Mouse (Mus musculus) embryonic facial prominence, embryonic 13.5 days (tissue): ENCODE data around the gene Tln2. TPM values are rescaled to one million over a fixed set of nuclear protein-coding genes. Genes with fewer than 3 reads are reported as not detected.

Experiments used
- ATAC-seq: fragments of 200-750 bp; cut with Nextera tagmentation; 2 replicates; pipeline ENCODE4 v1.8.0; 2017; ENCODE audit warnings: low read depth; ENCODE audit not compliant: insufficient number of reproducible peaks, insufficient read depth, low FRiP score, low TSS enrichment
- H3K27ac ChIP-seq: fragments of 300-500 bp; sonication (generic); 2 replicates; pipeline ENCODE4 v1.5.1; 2015; ENCODE audit warnings: moderate library complexity, mild to moderate bottlenecking, inconsistent platforms
- H3K27me3 ChIP-seq: fragments of 300-500 bp; sonication (generic); 2 replicates; pipeline ENCODE4 v1.6.1; 2015; ENCODE audit warnings: mild to moderate bottlenecking, inconsistent platforms
- H3K36me3 ChIP-seq: fragments of 300-500 bp; sonication (generic); 2 replicates; pipeline ENCODE4 v1.6.1; 2015; ENCODE audit warnings: mild to moderate bottlenecking, inconsistent platforms
- H3K4me1 ChIP-seq: fragments of 300-500 bp; sonication (generic); 2 replicates; pipeline ENCODE4 v1.6.1; 2015; ENCODE audit warnings: inconsistent platforms
- H3K4me2 ChIP-seq: fragments of 300-500 bp; sonication (generic); 2 replicates; pipeline ENCODE4 v1.6.1; 2015; ENCODE audit warnings: moderate library complexity, mild to moderate bottlenecking, inconsistent platforms
- H3K4me3 ChIP-seq: fragments of 300-500 bp; sonication (generic); 2 replicates; pipeline ENCODE4 v1.5.1; 2015; ENCODE audit warnings: mild to moderate bottlenecking, inconsistent platforms
- H3K9ac ChIP-seq: fragments of 300-500 bp; sonication (generic); 2 replicates; pipeline ENCODE4 v1.6.1; 2015; ENCODE audit warnings: mild to moderate bottlenecking, inconsistent platforms
- H3K9me3 ChIP-seq: fragments of 300-500 bp; sonication (generic); 2 replicates; pipeline ENCODE4 v1.6.1; 2016; ENCODE audit warnings: inconsistent platforms
- WGBS: fragments of 180-500 bp; shearing (Covaris S2); methylation state at CpG from one replicate; pipeline ENCODE4 v1.1.7; 2015; ENCODE audit warnings: mixed read lengths; 5-methylcytosine and 5-hydroxymethylcytosine counted together
- polyA plus RNA-seq: library from polyadenylated mRNA; unstranded; fragments of >200 nt; fragmentation: Nextera tagmentation; extraction: Ambion mirVana; gene quantifications from 2 replicates; pipeline ENCODE4 v1.2.1, GENCODE M21; 2015

The Tln2 gene
- polyA plus RNA-seq, 1 experiment from 2014 or later: 43.4 TPM

- no peaks in the 10 kb centered on the region for H3K36me3 ChIP-seq
- H3K9me3 ChIP-seq: no peaks in the 10 kb centered on the region
- no peak overlapping the region for H3K27ac ChIP-seq
- WGBS: 59% methylated on average over 2 of the region's 2 CpGs
- no peak overlapping the region for H3K4me2 ChIP-seq
- no peak for ATAC-seq
- H3K4me3 ChIP-seq: no peak overlapping the region
- no peak overlapping the region for H3K9ac ChIP-seq
- H3K4me1 ChIP-seq: peaks cover 23% of the 10 kb centered on the region
- H3K27me3 ChIP-seq: no peaks in the 10 kb centered on the region
Observed at GRCm38 (mm10) chr9:67496368-67496767, 63.1 kb downstream of the Tln2 start.

DNA sequence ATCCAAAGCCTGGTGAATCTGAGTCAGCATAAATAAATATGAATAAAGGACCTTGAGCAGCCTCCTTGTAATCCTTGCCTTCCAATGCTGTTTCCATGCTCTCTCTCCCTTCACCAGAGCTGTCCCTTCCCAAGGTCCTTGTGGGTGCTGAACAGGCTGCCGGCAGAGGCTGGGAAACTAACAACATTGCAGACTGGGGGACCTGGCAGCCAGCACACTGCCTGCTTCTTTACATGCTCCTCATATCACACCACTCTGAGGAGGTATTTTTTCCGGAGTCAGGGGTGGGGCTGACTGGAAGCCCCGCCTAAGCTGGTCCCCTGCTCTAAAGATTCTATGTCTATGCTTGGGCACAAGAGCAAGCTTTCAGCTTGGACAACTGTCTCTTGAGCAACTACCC, 64.2 kb downstream of the Tln2 start:
- ATAC-seq: no peak
- Histone ChIP-seq H3K4me1 (peaks cover 23% of the 10 kb centered on the region), H3K9ac (no peak overlapping the region), H3K27ac (no peak overlapping the region), H3K36me3 (no peaks in the 10 kb centered on the region), H3K4me3 (no peak overlapping the region), H3K9me3 (no peaks in the 10 kb centered on the region), H3K27me3 (no peaks in the 10 kb centered on the region), H3K4me2 (no peak overlapping the region)
- 49% methylated on average over 3 of the region's 3 CpGs for WGBS

DNA sequence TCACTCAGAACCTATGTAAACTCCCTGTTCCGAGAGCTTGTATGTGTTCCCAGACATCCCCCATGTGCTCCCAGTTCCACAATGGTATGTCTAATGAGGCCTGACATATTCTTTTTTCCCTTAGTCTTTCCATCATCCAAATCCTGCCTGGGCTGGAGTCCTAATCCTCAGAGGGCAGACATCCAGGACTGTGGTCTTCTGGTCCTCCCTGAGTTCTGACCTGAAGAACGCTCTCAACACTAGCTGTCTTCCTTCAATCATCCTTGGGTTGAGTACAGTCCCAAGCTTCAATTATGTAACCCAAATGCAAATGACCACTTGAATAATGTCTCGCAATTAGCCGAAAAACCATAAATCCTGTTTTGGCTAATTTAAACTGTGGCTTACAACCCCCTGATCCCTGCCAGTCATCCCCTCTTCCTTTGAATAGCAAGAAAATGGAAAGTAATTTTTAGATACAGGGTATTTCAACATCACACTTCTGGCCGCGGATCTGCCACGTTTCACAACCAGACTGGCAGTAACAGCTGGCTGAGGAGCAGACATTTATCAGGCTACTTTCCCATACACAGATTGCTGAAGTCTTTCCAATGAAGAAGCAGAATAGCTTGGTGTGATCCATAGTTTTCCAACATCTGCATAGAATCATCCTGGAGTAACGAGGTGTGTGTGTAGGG, 65.5 kb downstream of the Tln2 start:
- ATAC-seq: no peak
- H3K36me3 ChIP-seq: no peaks in the 10 kb centered on the region
- WGBS: 86% methylated on average over 8 of the region's 8 CpGs
- H3K27ac ChIP-seq: no peak overlapping the region
- H3K9ac ChIP-seq: no peak overlapping the region
- H3K4me2 ChIP-seq: no peak overlapping the region
- no peak overlapping the region for H3K4me3 ChIP-seq
- peaks cover 23% of the 10 kb centered on the region for H3K4me1 ChIP-seq
- H3K9me3 ChIP-seq: no peaks in the 10 kb centered on the region
- no peaks in the 10 kb centered on the region for H3K27me3 ChIP-seq

DNA sequence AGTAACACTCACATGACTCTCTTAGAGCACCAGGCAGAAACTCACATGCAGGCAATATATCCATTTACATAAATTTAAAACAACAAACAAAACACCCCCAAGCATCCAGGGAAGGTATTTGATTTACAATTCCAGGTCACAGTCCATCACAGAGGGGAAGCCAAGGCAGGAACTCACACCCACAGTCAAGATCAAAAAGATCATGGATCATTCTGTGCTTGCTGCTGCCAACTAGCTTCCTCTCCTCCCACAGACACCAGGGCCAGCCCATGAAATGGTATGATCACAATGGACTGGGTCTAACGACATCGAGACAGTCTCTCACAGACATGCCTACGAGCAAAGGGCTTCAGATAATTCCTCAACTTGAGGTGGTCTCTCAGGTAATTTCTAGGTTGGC, 70.1 kb downstream of the Tln2 start:
- Histone ChIP-seq H3K36me3 (no peaks in the 10 kb centered on the region), H3K4me2 (no peak overlapping the region), H3K9ac (no peak overlapping the region), H3K4me3 (no peak overlapping the region), H3K4me1 (peaks cover 10% of the 10 kb centered on the region), H3K27ac (no peak overlapping the region), H3K9me3 (no peaks in the 10 kb centered on the region), H3K27me3 (no peaks in the 10 kb centered on the region)
- 89% methylated on average over 3 of the region's 3 CpGs for WGBS
- no peak for ATAC-seq

- Histone ChIP-seq H3K4me3 (no peak overlapping the region), H3K27me3 (no peaks in the 10 kb centered on the region), H3K36me3 (no peaks in the 10 kb centered on the region), H3K27ac (no peak overlapping the region), H3K9ac (no peak overlapping the region), H3K4me2 (no peak overlapping the region), H3K4me1 (peaks cover 10% of the 10 kb centered on the region), H3K9me3 (no peaks in the 10 kb centered on the region)
- no peak for ATAC-seq
- 72% methylated on average over 5 of the region's 5 CpGs for WGBS
Observed at GRCm38 (mm10) chr9:67486621-67487020, 72.9 kb downstream of the Tln2 start.

DNA sequence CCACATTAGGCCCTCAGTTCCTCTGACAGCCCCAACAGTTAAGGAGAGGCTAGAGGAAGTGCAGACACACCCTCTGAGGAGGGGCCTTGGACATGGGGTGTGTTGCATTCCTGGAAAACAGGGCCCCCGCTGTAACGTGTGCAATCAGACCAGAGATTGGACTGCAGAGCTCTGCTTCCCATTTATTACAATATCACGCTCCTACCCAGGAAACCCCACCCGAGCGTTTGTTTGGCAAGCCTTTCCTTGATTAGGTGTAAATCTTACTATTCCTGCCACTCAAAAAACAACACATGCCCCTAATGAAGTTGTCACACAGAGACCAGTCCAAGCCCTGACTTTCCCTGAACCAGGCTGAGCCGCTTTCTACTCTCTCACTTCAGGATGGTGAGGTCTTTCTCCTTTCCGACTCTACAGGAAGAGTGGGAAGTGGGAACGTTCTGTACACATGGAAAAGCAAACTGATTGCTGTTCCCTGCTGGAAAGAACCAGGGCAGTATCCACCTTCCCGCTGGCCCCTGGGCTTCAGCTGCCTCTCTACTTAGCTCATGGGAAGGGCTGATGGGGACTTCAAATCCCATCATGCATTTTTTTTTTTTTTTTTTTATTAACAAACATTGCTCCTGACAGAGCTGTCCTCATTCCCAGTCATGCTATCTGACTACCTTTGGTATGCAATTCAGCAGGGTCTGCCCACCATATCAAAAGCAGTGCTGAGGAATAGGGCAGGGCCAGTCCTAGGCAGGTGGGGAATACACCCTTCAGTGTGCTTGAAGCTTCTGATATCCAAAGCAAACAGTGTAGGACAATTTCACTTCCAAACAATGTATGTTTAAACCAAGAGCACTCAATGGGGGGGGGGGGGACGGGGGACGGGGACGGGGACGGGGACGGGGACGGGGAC, 74.1 kb downstream of the Tln2 start:
- Histone ChIP-seq H3K27ac (no peak overlapping the region), H3K4me2 (no peak overlapping the region), H3K36me3 (no peaks in the 10 kb centered on the region), H3K27me3 (no peaks in the 10 kb centered on the region), H3K4me3 (no peak overlapping the region), H3K9me3 (no peaks in the 10 kb centered on the region), H3K4me1 (peaks cover 10% of the 10 kb centered on the region), H3K9ac (no peak overlapping the region)
- no peak for ATAC-seq
- WGBS: 73% methylated on average over 15 of the region's 15 CpGs

DNA sequence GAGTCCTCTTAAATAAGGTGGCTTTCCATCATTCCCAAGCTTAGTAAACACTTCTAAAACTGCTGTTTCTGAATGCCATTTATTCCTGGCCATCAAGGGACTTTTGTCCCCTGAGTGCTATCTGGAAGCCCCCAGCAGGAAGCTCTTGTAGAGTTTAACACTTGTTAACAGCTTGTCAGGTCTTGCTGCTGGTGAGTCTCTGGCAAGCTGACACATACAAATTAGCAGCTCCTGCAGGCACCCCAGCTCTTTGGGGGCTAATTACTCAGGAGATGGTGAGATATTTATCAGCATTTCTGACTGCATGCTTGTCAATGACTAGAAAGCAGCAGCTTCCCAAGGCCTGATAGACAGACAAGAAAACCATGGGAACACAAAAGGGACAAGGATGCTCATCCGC, 77.2 kb downstream of the Tln2 start:
- 75% methylated on average over 1 of the region's 1 CpGs for WGBS
- Histone ChIP-seq H3K9me3 (no peaks in the 10 kb centered on the region), H3K36me3 (no peaks in the 10 kb centered on the region), H3K9ac (no peak overlapping the region), H3K27ac (no peak overlapping the region), H3K4me1 (peaks cover 10% of the 10 kb centered on the region), H3K4me2 (no peak overlapping the region), H3K27me3 (no peaks in the 10 kb centered on the region), H3K4me3 (no peak overlapping the region)
- ATAC-seq: no peak

GRCm38 (mm10) chr9:67481851-67482250, 77.7 kb downstream of the Tln2 start:
- Histone ChIP-seq H3K4me2 (no peak overlapping the region), H3K4me3 (no peak overlapping the region), H3K4me1 (peaks cover 10% of the 10 kb centered on the region), H3K9me3 (no peaks in the 10 kb centered on the region), H3K27me3 (no peaks in the 10 kb centered on the region), H3K9ac (no peak overlapping the region), H3K36me3 (no peaks in the 10 kb centered on the region), H3K27ac (no peak overlapping the region)
- WGBS: 66% methylated on average over 1 of the region's 1 CpGs
- no peak for ATAC-seq

- no peaks in the 10 kb centered on the region for H3K9me3 ChIP-seq
- no peak overlapping the region for H3K4me3 ChIP-seq
- ATAC-seq: no peak
- H3K36me3 ChIP-seq: no peaks in the 10 kb centered on the region
- no peak overlapping the region for H3K4me2 ChIP-seq
- H3K9ac ChIP-seq: no peak overlapping the region
- WGBS: 83% methylated on average over 3 of the region's 3 CpGs
- no peaks in the 10 kb centered on the region for H3K27me3 ChIP-seq
- no peaks in the 10 kb centered on the region for H3K4me1 ChIP-seq
- H3K27ac ChIP-seq: no peak overlapping the region
Observed at GRCm38 (mm10) chr9:67477445-67477844, 82.1 kb downstream of the Tln2 start.

DNA sequence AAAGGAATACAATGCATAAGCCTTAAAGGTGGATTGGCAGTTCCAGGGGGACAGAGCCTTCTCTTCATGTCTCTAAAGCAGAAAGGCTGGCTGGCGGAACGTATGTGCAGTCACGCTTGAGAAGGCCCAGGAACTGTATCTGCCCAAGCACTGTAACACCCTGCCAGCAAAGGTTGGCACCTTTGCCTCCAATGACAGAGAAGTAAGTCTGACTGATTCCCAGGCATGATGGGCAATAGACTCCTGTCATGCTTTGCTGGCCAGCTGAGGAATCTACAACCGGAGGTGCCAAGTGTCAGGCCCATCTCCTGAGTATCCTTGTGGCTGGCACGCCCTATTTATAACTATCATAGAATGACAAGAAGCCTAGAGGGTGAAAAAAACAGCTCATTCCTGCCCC, 83.3 kb downstream of the Tln2 start:
- Histone ChIP-seq H3K4me3 (no peak overlapping the region), H3K36me3 (no peaks in the 10 kb centered on the region), H3K27ac (no peak overlapping the region), H3K9ac (no peak overlapping the region), H3K4me2 (no peak overlapping the region), H3K9me3 (no peaks in the 10 kb centered on the region), H3K27me3 (no peaks in the 10 kb centered on the region), H3K4me1 (no peaks in the 10 kb centered on the region)
- no peak for ATAC-seq
- 96% methylated on average over 5 of the region's 5 CpGs for WGBS

- H3K9ac ChIP-seq: no peak overlapping the region
- H3K27me3 ChIP-seq: no peaks in the 10 kb centered on the region
- H3K4me1 ChIP-seq: peaks cover 20% of the 10 kb centered on the region
- no peaks in the 10 kb centered on the region for H3K9me3 ChIP-seq
- ATAC-seq: no peak
- H3K4me2 ChIP-seq: no peak overlapping the region
- H3K27ac ChIP-seq: no peak overlapping the region
- WGBS: 55% methylated on average over 11 of the region's 11 CpGs
- no peaks in the 10 kb centered on the region for H3K36me3 ChIP-seq
- no peak overlapping the region for H3K4me3 ChIP-seq
Observed at GRCm38 (mm10) chr9:67463440-67464122, 95.9 kb downstream of the Tln2 start.
